Mouse (Mus musculus): ENCODE measurements around the gene Slc22a14.
A peak's percentile ranks its signal among the peaks of the same experiment; 100 is the strongest.

GRCm38 (mm10) chr9:119156278-119157201 lies 208.8 kb downstream of the Slc22a14 start, which contains the start of gene Acaa1b:
- TF ChIP-seq CTCF (IDR thresholded peaks at IDR 0.05; ENCODE audit: borderline replicate concordance, extremely low read depth, insufficient read depth, insufficient read length) = peak; percentile 78
- TF ChIP-seq POLR2A (IDR thresholded peaks at IDR 0.05; ENCODE audit: borderline replicate concordance, extremely low read depth, insufficient read depth, insufficient read length, poor library complexity, severe bottlenecking) = no peak

All from brain, embryonic 14.5 days (tissue).